In the genomic region with DNA sequence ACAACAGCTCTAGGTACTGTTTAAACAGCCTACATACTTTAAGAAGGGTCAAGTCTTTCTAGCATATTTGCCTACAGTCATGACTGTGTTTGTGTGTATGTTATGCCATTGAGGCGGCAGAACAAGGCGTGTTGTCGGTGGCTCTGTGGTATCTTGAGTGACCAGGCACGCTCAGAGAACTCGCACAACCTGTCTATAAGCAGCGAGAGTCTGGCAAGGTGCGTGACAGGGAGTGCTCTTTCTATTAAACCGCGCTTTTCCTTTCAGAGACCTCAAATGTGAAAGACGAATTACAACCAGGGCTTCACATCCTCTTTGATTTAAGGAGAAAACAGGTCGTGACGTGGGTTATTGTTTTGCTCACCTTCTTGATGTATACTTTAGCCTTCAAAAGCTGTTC, we compare ENCODE assay signal across 20 mouse cellular contexts.
A peak's percentile ranks its signal among the peaks of the same experiment; 100 is the strongest.
DNase-seq lines count a peak whose midpoint lies in the region; ATAC-seq lines count a peak whose summit lies in the region.
"Had no signal": no experiment of that assay in that cellular context is flagged by ENCODE, and none has a peak within 500 bp of the region (broad histone marks: within the 10 kb centered on the region; RNA-seq: fewer than 3 reads in every experiment).

No protein-coding gene starts in this region.

- no peaks in the 10 kb centered on the region for H3K9me3 ChIP-seq in hindbrain, embryonic 14.5 days (ENCODE audit: control insufficient read depth, low read length)
- H3K9me3 ChIP-seq in limb, embryonic 10.5 days (replicated peaks): no peaks in the 10 kb centered on the region
- H3K9me3 ChIP-seq: embryonic facial prominence, embryonic 13.5 days; heart, embryonic 13.5 days had no signal

- H3K4me3 ChIP-seq in hindbrain, embryonic 14.5 days (replicated peaks; ENCODE audit: low read length): no peak overlapping the region
- no peak overlapping the region for H3K4me3 ChIP-seq in limb, embryonic 10.5 days
- H3K4me3 ChIP-seq: embryonic facial prominence, embryonic 13.5 days; heart, embryonic 13.5 days had no signal

- no peak overlapping the region for H3K9ac ChIP-seq in hindbrain, embryonic 14.5 days
- H3K9ac ChIP-seq: embryonic facial prominence, embryonic 13.5 days; heart, embryonic 13.5 days; liver, postnatal 0 days had no signal

- no peak overlapping the region for H3K27ac ChIP-seq in hindbrain, embryonic 14.5 days
- H3K27ac ChIP-seq in limb, embryonic 10.5 days: no peak overlapping the region
- H3K27ac ChIP-seq: embryonic facial prominence, embryonic 13.5 days; heart, embryonic 13.5 days; hindbrain, postnatal 0 days had no signal

- H3K27me3 ChIP-seq in hindbrain, embryonic 14.5 days (ENCODE audit: control insufficient read depth, insufficient read depth, low read length): no peaks in the 10 kb centered on the region
- no peaks in the 10 kb centered on the region for H3K27me3 ChIP-seq in limb, embryonic 10.5 days (ENCODE audit: low read depth, poor library complexity, severe bottlenecking)
- H3K27me3 ChIP-seq: CH12.LX; embryonic facial prominence, embryonic 13.5 days; heart, embryonic 13.5 days had no signal

- H3K4me1 ChIP-seq in hindbrain, embryonic 14.5 days (replicated peaks; ENCODE audit: control insufficient read depth, insufficient read depth, low read length): no peaks in the 10 kb centered on the region
- H3K4me1 ChIP-seq in limb, embryonic 10.5 days: peaks cover 5% of the 10 kb centered on the region; the same call in 1 of the 2 replicates

- no peaks in the 10 kb centered on the region for H3K36me3 ChIP-seq in hindbrain, embryonic 14.5 days (replicated peaks; ENCODE audit: control insufficient read depth, insufficient read depth)
- no peaks in the 10 kb centered on the region for H3K36me3 ChIP-seq in limb, embryonic 10.5 days
- H3K36me3 ChIP-seq: embryonic facial prominence, embryonic 13.5 days; heart, embryonic 13.5 days had no signal

- peak; percentile 36 for ATAC-seq in activated CD4-positive, CD25-positive, alpha-beta regulatory T cell, adult 4 months
- no peak for ATAC-seq in hindbrain, embryonic 14.5 days (ENCODE audit: low FRiP score)
- no peak for ATAC-seq in megakaryocyte-erythroid progenitor cell, adult 5-6 weeks (replicated peaks; ENCODE audit: low FRiP score, low TSS enrichment, poor library complexity, severe bottlenecking)

- H3K4me2 ChIP-seq in hindbrain, embryonic 14.5 days (replicated peaks): no peak overlapping the region
- H3K4me2 ChIP-seq: embryonic facial prominence, embryonic 13.5 days; heart, embryonic 13.5 days; midbrain, embryonic 11.5 days had no signal

- DNase-seq in urinary bladder, postnatal 14 days (ENCODE audit: low spot score): peak; percentile 58
- no peak for DNase-seq in urinary bladder, postnatal 10 days (ENCODE audit: low spot score)
- peak; percentile 83 for DNase-seq in naive thymus-derived CD4-positive, alpha-beta T cell, adult 2 months (ENCODE audit: low read depth)
- no peak for DNase-seq in hindbrain, embryonic 14.5 days (ENCODE audit: low spot score)
- no peak for DNase-seq in limb, embryonic 10.5 days (ENCODE audit: low spot score)
- DNase-seq: cerebellum, adult 8-10 months; heart, adult 11 months; heart, postnatal 4 days; kidney, adult 2 months; kidney, postnatal 14 days; liver; liver, postnatal 0 days; thymus, adult 18-20 months had no signal

- 90% methylated on average over 12 of the region's 12 CpGs for WGBS in hindbrain, embryonic 14.5 days
- WGBS in limb, embryonic 10.5 days: 88% methylated on average over 12 of the region's 12 CpGs

Comparison
In these comparisons a context has a peak if more than half of its experiments do, and no peak if none do; other contexts are left out.
1. DNase-seq: peak in urinary bladder, postnatal 14 days (single experiment) and naive thymus-derived CD4-positive, alpha-beta T cell, adult 2 months (single experiment); none in urinary bladder, postnatal 10 days (single experiment), hindbrain, embryonic 14.5 days (single experiment) and limb, embryonic 10.5 days (single experiment).